Mouse (Mus musculus) frontal cortex, adult 2 months (tissue): Measurements from ENCODE around the gene Tkfc. TPM values are rescaled to one million over a fixed set of nuclear protein-coding genes. Genes with fewer than 3 reads are reported as not detected.

Experiments used
- DNase-seq, 2 experiments: peaks; one replicate each; pipeline ENCODE4 v3.0.0; 2022; ENCODE audit warnings: low spot score in 1 of 2; ENCODE audit errors: extremely low spot score in 1 of 2
- polyA plus RNA-seq: library from polyadenylated mRNA; depleted of rRNA; stranded (reverse); fragments of >200 nt; gene quantifications from 2 replicates; pipeline ENCODE4 v1.2.3, GENCODE M21; 2012; rRNA removed

Gene Tkfc
- polyA plus RNA-seq: 14.4 and 15.0 TPM in 2 replicates

DNA sequence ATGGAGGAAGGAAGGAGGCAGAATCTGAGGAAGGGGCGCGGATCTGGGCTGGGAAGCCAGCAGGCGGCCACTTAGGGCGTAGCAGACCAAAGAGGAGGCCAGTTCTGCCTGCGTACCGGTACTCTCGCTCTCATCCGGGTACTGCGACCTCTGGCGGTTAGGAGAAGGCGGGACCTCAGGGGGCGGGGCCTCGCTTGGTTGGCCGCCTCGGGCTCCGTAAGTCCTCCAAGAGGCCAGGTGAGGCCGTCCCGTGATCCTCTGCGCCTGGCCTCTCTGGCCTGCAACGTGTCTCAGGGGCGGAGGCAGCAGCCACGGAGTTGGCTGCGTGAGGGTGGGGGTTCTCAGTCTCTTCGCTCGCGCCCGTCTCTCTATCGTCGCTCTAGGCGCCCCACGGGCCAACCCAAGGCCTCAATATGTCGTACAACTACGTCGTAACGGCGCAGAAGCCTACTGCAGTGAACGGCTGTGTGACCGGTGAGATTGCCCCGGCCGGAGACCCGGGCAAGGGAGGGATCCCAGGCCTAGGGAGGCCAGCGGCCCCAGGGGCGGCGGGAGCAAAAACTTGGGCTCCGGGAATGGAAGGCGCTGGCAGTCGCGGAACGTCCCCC lies at the start of gene Tkfc, which contains the start of gene Ddb1:
Gene Tkfc (minus strand): TSS at position 362 of the 608 bp plus-strand sequence.
Gene Ddb1 (plus strand): TSS at position 35 of the 608 bp plus-strand sequence.
- DNase-seq: peak; percentile 97 to 99

DNA sequence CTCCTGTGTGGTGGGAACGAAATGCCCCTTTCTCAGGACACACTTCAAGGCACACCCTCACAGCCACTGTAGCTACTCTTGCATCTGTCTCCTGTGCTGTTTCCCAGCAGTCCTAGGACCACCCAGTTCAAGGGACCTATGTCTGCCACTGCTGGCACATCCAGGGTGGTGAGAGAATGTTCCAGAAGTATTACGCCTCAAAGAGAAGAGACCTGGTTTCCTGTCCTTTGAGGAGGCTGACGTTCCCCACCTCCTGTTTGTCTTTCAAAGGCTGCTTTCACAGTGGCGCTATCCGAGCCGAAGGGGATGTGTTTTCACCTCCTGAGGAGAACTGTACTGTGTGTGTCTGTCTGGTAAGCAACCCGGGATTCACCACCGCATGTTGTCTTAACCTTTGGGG lies 42.7 kb upstream of the Tkfc start:
- no peak for DNase-seq

DNA sequence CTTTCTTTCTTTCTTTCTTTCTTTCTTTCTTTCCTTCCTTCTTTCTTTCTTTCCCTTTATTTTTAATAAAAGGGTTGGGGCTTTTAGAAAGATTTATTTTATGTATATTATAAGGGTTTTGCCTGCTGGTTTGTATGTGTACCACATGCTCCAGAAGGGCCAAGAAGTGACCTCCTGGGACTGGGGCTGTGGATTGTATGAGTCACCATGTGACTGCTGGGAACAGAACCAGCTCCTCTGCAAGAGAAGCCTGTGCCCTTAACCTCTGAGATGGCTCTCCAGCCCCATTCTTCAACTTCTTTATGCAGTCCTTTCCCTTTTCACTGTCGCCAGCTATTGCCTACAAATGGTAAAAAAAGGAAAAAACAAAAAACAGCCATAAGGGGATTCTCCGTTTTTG lies 40.2 kb upstream of the Tkfc start:
- DNase-seq: no peak

DNA sequence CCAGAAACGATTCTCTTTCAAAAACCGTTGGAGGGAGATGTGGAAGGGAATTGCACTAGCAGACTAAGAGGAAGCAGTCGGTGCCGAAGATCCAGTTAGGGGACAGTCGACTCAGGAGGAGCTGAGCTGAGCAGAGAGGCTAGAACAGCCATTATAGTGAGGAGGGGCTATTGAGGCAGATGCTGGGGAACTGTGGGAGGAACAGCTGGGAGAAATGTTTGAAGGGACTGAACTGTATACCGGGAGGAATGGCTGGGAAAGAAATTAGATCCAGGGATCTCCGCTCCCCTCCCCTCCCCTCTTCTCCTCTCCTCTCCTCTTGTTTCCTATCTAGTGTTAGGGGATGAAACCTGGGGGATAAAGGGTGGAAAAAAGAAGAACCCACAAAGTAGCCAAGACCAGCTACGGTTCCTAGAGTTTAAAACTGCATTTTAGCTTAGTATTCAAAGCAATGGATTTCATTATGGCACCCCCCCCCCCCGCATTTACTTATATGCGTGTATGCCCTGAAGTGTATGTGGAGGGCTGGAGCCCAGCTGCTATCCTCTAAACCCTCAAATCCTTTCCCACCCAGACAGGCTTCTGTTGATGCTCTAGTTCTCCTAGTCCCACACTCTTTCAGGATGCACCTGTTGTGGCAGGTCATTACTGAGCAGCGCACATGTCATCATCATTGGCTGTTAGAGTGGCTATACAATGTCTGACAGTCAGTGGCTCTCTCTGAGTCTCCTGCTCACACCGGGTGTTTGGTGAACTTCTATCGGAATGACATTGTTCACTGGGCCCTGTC lies 35.3 kb upstream of the Tkfc start:
- DNase-seq: no peak

DNA sequence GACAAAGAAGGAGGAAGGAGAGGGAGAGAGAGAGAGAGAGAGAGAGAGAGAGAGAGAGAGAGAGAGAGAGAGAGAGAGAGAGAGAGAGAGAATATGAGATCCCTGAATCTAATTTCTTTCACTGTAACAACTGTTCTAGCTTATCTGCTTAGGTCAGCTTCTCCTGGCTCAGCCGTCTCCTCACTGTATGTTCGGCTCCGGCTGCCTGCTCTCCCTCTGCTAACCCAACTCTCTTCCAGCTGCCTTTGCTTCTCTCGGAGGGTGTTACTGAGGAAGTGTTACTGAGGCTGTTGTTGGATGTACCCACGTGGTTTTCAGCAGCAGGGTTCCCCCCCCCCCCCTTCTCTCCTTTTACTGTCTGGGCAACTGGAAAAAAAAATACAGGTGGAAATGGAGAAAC lies 34.6 kb upstream of the Tkfc start:
- no peak for DNase-seq

DNA sequence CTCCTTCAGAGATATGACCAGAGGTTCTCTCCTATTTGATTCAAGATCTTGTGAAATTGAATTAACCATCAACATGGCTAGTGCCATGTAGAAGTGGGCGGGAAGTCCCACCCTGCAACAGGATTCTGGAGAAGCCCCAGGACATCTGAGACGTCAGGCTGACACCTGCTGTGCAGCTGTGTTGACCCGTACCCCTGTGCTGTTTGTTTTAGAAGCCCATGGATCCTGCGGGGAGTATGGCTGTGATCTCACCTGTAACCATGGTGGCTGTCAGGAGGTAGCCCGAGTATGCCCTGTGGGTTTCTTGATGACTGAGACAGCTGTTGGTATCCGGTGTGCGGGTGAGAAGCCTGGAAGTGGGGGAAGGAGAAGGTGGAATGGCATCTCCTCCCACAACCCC lies 32.4 kb upstream of the Tkfc start:
- no peak for DNase-seq

DNA sequence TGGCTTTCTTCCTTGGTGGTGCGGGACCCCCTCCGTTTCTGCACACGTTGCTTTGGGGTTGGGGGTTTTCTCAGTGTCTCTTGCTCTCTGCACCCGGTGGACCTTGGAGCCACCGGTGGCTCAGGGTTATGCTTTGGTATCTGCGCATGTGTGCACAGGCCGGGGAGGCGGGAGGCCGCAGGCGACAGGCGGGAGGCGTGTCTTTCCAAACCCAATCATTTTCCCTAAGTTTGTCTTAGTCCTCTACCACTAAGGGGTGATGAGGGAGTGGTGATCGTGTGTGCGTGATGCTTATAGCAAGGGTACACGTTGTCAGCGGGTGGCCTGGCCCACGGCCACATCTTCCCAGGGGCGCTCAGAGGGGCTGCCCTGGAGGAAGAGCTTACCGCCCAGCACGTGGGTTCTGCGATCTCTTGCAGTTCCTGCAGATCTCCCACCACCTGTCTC lies 29.4 kb upstream of the Tkfc start:
- DNase-seq: peak; percentile 43 to 73

DNA sequence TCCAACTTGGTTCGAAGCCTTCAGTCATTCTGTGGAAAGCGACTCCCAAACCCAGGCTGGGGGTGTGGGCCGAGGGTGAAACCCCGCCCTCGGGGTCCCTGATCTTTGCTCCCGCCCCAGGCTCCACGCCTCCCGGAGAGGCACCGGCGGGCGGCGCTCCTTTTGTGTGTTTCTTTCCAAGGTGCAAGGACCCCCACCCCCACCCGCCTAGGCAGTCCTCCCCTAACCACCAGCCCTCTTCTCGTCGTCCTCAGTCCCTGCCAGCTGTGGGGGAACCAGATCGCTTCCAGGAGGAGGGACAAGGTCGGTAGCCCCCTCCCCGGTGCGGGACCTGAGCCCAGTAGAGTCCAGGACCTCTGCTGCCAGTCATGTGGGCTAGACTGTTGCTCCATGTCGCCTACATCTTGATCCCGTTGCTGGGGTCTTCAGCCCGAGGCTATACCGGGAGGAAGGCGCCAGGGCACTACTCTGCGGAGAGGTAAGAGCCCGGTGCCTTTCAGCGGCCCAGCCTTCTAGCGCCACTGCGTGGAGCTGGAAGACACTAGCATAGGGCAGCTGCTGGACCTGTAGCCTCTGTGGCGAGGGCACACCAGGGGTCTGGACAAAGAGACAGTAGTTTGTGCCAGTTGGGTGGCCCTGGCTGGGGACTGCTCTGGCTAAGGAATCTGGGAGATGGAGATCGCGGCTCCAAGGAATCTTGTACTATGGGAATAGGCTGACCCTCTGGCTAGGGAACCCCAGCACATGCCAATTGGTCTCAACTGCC lies 28.8 kb upstream of the Tkfc start, which contains the start of gene Vwce:
Gene Vwce (plus strand): TSS at position 108 of the 766 bp plus-strand sequence.
- peak in 1 of 2 experiments; percentile 43 for DNase-seq

DNA sequence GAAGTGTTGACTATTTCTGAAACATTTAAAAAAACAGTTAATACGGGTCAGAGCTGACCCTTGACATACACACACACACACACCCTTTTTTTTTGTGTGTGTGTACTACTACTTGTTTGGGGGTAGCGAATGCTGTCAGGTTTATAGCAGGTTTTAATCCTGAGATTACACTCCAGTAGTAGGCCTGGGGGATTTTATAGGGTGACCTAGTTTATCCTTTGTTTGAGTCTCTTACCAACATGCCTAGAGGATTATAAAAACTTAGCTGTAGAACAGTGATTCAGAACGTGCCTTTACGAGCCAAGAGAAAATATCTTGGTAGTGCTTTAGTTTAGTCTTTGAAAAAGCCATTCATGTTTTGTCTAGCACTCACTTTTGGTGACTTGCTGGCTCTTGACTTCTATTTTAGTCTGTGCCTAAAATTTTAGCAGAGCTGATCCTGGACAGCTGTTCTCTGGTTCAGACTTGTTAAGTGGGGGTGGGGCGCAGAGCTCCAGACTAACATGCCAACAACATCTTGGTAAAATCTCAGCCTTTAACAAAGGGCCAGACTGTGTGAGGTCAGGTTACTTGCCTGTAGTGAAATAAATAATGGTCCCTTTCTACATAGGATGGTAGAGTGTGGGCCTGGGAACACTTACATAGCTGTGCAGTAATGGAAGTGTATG lies 3.3 kb upstream of the Tkfc start:
- no peak for DNase-seq

DNA sequence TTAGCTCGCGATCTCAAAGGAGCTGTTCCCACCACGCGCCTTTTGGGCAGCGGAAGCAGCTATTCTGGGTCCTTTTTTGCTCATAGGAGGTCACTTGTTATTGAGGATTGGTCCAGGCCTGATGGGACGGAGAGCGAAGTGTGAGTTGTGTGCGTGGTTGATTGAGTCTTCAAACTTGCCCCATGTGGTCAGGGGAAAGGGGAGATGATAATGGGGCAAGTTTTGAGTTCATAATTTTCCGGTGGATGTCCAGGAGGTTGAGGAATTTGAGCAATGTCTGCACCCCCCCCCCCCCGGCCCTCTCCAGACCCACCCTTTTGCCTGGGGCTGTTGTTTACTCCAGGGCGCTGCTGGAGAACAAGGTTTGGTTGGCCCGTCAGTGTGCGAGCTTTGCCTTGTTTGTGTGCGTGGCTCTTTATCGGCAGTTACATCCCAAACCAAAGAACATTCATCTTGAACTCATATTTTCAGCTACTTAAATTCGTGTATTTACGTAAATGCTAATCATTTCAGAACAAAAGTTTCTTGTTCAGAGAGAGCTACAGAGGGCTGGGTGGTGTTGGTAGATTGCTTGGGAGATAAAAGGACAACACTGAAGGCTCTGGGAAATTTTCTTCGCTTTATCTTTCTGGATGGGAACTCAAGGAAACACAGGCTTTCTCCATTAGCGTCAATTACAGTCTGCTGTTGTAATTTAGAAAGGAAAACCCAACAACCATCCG lies 608 bp upstream of the Tkfc start:
- no peak for DNase-seq

DNA sequence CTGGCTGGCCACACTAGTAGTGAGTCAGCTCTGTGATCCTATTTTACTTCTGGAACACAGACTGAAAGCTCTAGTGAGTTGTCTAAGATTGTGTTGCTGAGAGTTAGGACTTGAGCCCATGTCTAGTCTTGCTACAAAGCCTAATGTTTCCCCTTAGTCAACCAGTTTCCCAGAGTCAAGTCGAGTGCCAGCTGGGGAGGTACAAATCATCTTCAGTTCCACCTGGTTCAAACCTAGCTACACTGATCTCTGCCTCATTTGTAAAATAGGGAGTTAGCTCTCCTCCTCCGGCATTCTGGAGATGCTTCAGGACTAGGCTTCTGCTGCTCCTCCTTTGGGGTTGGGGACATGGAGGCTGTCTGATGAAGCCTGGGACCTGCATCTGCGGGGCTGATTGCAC lies 920 bp downstream of the Tkfc start:
- DNase-seq: no peak

DNA sequence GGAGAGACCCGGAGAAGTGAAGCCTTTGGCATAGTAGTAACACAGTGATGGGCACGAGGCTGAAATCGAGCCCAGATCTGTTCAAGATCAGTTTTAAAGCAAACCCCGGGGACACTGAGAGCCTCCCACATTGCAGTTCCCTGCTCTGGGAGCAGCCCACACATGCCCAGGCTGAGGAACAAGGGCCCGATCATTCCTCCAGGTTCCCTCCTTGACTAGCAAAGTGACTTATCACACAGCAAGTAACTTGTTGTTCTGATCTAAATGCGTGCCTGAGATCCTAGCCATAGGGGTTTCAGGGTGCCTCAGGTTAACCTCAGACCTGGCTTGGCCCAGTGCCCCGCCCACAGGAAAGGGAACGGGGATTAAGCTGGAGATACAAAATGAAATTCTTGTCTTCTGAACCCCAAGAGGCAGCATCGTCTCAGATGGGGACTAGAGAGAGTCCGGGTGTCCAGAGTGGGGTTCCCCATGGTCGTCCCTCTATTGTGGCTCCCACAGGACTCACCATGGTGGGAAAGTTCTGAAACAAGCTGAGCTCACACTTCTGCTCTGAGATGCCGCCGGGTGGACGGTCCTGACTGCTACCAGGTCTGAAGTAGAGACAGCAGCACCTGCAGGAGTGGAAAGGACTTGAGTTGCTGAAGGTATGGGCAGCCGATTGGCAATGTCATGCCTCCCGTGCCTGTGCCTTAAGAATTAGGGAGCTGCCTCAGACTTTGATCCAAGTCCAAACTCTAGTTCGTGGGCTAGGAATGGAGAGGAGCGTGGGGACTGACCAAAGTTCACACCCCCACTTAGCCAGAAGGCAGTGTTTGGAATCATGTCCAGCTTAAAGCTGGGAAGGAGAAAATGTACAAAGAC lies 1.6 kb downstream of the Tkfc start:
- peak in 1 of 2 experiments; percentile 11 for DNase-seq

DNA sequence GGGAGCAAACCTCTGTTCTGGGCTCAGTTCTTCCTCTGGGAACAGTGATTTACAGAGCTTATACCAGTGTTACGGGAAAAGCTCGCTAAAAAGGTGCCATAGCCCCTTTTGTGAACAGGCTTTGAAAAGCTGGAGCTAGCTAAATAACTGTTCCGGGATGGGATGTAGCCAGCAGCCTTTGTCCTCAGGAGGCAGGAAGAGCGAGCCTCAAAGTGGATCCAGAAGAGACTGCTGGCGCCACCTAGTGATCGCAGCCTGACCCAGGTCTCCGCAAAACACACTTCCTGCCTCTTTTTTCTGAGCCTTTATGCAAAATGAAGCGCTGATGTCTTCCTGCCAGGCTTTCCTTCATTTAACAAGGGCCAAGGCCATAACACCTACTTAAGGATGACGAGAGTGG lies 2.7 kb downstream of the Tkfc start:
- DNase-seq: peak; percentile 70 to 92

DNA sequence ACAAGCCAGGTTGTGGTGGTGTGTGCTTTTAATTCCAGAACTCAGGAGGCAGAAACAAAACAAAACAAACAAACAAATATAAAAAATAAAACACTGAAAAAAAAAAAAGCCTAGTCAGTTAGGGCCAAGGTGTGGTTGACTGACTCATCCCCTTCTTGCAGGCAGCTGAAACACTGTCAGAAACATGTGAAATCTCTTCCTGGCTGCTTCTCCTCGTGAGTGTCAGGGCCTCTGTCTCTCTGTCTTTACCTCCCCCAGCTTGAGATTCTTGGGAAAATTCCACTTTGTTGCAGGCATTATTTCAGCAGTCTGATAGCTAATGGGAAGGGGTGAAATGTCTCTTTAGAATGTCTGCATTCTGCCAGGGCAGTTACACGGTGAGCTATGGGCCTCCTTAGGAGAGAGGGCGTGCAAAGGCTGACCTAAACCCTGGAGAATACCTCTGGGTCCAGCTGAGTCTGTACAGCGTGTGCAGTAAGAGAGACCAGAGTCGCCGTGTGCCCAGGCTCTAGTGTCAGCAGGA lies 3.1 kb downstream of the Tkfc start:
- DNase-seq: peak in 1 of 2 experiments; percentile 9

DNA sequence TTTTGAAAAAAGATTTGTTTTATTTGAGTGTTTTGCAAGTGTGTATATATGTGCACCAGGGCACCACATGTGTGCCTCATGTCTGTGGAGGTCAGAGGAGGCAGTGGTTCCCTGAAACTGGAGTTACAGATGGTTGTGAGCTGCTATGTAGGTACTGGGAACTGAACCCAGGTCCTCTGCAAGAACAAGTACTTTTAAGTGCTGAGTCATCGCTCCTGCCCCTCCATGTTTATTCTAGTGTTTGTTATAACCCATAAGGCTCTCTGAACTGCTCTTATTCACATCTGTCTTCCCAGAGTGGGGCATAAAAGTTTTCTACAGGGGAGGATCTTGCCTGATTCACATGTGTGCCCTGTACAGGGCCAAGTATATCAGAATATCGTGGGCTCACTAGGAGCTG lies 5.8 kb downstream of the Tkfc start:
- DNase-seq: no peak

DNA sequence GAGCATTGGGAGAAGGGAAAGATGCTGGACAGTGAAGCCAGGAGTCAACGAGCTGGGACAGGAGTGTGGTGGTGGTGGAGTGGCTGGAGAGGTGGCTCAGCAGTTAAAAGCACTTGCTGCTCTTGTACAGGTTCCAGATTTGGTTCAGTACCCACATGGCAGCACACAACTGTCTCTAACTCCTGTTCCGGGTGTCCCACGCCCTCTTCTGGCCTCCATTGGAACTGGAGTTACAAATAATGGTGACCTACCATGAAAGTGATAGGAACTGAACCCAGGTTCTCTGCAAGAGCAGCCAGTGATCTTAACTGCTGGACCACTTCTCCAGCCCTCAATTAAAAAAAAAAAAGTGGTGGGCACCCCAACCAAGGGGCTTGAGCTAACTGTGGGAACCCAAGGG lies 7.3 kb downstream of the Tkfc start:
- peak in 1 of 2 experiments; percentile 10 for DNase-seq

DNA sequence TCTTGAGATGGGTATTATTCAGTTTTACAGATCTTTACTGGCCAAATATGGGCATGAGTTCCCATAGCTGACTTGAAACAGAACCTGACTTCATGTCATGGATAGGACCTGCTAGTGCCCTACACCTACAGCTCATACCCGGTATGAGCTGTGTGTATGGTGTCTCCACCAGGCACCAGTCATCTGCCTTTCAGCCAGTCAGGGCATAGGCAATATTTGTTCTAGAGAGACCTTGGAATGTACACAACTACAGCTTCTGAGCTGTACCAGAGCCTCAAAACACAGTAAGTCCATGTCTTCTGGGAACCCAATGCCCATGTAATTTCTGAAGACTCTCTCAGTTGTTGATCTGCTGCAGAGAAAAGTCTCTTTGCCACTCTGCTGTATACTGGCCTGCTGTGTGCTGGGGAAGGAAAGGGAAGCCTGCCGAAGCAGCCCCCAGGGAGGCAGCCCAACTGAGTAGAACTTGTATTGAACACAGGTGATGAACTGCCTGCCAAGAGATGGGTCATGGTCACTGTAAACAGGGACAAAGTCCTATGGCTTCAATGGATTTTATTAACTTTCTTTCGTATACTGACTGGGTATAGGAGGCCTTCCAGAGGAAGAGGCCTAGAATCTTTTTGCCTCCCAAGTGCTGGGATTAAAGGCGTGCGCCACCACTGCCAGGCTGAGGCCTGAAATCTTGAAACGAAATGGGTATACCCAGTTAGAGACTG lies 13.6 kb downstream of the Tkfc start:
- DNase-seq: no peak

DNA sequence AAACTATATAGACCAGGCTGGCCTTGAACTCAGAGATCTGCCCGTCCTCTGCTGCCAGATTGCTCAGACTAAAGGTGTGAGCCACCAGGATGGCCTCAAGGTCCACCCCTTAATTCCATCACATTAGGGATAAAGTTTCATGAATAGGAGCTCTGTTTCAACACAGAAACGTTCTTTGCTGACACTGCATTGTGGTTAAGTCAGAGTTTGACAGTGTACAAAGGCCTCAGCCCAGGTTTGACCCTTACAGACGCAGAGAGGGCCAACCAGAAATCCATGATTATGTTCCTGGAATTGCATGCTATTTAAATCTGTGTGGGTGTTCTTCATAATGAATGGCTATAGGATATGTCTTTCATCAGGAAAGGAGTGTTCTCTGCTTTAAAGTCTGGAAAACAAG lies 15.2 kb downstream of the Tkfc start:
- DNase-seq: no peak
